Mouse (Mus musculus): ENCODE measurements at regions not wholly inside any gene's neighbourhood (a gene's known extent, or its start where the extent isn't known, plus 50 kb on each side); places are given as distances from the start of the nearest gene placed in this dataset.

DNA sequence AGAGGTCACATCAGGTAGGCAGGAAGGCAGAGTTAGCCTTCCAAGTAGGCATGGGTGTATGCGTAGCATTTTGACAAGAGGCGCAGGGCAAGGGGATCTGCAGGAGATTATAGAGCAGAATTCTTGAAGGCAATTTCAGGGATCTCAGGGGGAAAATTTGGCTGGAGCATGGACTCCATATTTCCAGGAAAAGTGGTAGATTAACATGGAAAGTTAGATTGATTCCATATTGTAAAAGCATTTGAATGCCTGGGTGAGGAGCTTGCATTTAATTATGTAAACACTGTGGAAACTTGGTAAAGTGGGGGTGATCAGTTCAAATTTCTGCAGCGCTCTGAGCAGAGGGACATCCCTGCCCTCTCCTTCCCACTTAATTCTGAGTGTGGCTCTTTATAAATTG, 146.7 kb downstream of the Pax3 start:
- no peak for ATAC-seq
- WGBS = 91% methylated on average over 3 of the region's 3 CpGs

DNA sequence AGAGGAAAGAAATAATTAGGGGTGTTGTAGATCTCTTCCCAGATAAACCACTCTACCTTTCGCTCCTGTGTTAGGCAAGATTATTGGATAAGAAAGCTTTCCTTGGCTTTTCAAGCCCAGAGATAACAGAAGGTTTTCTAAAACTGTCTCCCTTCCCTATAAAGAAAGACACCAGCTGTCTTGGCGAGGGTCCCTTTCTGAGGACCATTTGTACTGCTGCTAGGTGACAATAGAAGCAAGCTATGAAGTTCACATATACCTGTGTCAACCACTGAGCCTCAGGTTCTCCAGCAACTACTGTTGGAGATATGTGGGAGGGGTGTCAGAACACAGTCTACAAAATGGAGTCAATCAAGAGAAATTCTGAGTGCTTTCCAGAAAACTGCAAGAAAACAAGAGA, 164.6 kb downstream of the Pax3 start:
- Histone ChIP-seq H3K27me3 (replicated peaks; ENCODE audit: control insufficient read depth, insufficient read depth, low read length) (no peaks in the 10 kb centered on the region), H3K27ac (ENCODE audit: low read depth, low read length) (no peak overlapping the region), H3K9me3 (ENCODE audit: control insufficient read depth, low read length) (no peaks in the 10 kb centered on the region), H3K4me3 (ENCODE audit: low read length) (no peak overlapping the region), H3K36me3 (ENCODE audit: control insufficient read depth, insufficient read depth, low read length) (no peaks in the 10 kb centered on the region), H3K4me1 (ENCODE audit: control insufficient read depth, insufficient read depth, low read depth, low read length) (no peaks in the 10 kb centered on the region), H3K9ac (ENCODE audit: low read depth, low read length) (no peak overlapping the region), H3K4me2 (ENCODE audit: low read length) (no peak overlapping the region)
- no peak for ATAC-seq
- WGBS = 87% methylated on average over 2 of the region's 2 CpGs

More for the DNA sequence above, 146.7 kb downstream of the Pax3 start:
- Histone ChIP-seq H3K27ac (ENCODE audit: low read depth, low read length) (no peak overlapping the region), H3K4me3 (ENCODE audit: low read length) (no peak overlapping the region), H3K9me3 (ENCODE audit: control insufficient read depth, low read length) (no peaks in the 10 kb centered on the region), H3K36me3 (ENCODE audit: control insufficient read depth, insufficient read depth, low read length) (no peaks in the 10 kb centered on the region), H3K4me1 (ENCODE audit: control insufficient read depth, insufficient read depth, low read depth, low read length) (no peaks in the 10 kb centered on the region), H3K9ac (ENCODE audit: low read depth, low read length) (no peak overlapping the region), H3K4me2 (ENCODE audit: low read length) (no peak overlapping the region), H3K27me3 (replicated peaks; ENCODE audit: control insufficient read depth, insufficient read depth, low read length) (no peaks in the 10 kb centered on the region)

DNA sequence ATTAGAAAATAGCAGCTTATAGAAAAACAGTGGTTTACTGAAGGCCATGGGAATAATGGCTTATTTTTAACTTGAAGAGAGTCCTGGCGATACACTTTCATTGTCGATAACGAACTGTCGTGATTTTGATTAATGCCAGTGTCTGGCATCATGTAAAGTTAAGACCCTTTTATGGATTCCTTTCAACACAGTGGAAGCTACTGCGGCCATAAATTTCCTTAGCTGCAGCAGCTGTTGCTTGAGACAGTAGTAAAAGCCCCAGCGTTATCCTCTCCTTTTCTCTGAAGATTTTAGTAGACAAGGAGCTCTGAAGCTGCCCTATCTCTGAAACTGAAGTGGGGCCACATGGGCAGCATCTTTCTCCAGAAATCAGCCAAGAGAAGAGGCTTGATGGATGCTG, 175.2 kb downstream of the Pax3 start:
- H3K27me3 ChIP-seq (replicated peaks; ENCODE audit: control insufficient read depth, insufficient read depth, low read length) = no peaks in the 10 kb centered on the region
- no peak overlapping the region for H3K4me2 ChIP-seq (ENCODE audit: low read length)
- 0 out of 2 replicates have a peak, but pooled peaks cover 3% of the 10 kb centered on the region for H3K4me1 ChIP-seq (ENCODE audit: control insufficient read depth, insufficient read depth, low read depth, low read length)
- H3K36me3 ChIP-seq (ENCODE audit: control insufficient read depth, insufficient read depth, low read length) = no peaks in the 10 kb centered on the region
- ATAC-seq = no peak
- 57% methylated on average over 6 of the region's 6 CpGs for WGBS
- H3K27ac ChIP-seq (ENCODE audit: low read depth, low read length) = no peak overlapping the region
- no peak overlapping the region for H3K9ac ChIP-seq (ENCODE audit: low read depth, low read length)
- H3K9me3 ChIP-seq (ENCODE audit: control insufficient read depth, low read length) = no peaks in the 10 kb centered on the region
- H3K4me3 ChIP-seq (ENCODE audit: low read length) = no peak overlapping the region

- no peaks in the 10 kb centered on the region for H3K36me3 ChIP-seq (ENCODE audit: control insufficient read depth, insufficient read depth, low read length)
- H3K4me3 ChIP-seq (ENCODE audit: low read length) = no peak overlapping the region
- H3K9me3 ChIP-seq (ENCODE audit: control insufficient read depth, low read length) = no peaks in the 10 kb centered on the region
- no peaks in the 10 kb centered on the region for H3K27me3 ChIP-seq (replicated peaks; ENCODE audit: control insufficient read depth, insufficient read depth, low read length)
- 0 out of 2 replicates have a peak, but pooled peaks cover 7% of the 10 kb centered on the region for H3K4me1 ChIP-seq (ENCODE audit: control insufficient read depth, insufficient read depth, low read depth, low read length)
- H3K9ac ChIP-seq (ENCODE audit: low read depth, low read length) = no peak overlapping the region
- H3K27ac ChIP-seq (ENCODE audit: low read depth, low read length) = no peak overlapping the region
- ATAC-seq = no peak
- 84% methylated on average over 6 of the region's 6 CpGs for WGBS
- no peak overlapping the region for H3K4me2 ChIP-seq (ENCODE audit: low read length)
These were observed 175.9 kb downstream of the Pax3 start for GRCm38 (mm10) chr1:78021014-78021413.

DNA sequence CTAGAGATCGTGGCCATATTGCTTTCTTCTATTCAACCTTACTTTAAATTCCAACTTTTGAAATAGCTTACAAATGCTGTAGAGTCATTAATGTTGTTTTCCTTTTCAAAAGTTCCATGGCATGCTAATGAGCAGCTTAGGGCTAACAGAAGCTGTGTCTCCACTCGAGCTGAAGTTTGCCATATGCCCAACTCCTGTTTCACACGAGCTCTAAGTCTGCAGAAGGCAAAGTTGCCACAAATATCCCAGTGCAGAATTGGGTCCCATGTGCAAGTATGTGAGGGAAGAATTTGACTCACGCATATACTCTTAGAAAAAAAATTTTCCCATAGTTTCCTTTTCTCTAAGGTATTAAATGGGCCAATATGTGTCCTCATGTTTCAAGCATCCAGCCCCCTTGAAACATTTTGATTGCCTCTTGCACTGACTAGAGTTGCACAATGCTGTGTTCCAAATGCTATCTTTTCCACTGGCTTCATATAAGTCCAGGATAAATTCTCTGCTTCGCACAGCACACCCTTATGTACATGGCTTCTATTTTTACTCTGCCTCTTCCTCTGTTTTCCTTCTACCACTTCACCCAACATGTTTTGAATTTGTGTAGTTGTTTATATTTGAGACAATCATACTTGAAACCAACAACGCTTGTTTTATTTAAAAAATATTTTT, 178.9 kb downstream of the Pax3 start:
- Histone ChIP-seq H3K36me3 (ENCODE audit: control insufficient read depth, insufficient read depth, low read length) (no peaks in the 10 kb centered on the region), H3K27me3 (replicated peaks; ENCODE audit: control insufficient read depth, insufficient read depth, low read length) (no peaks in the 10 kb centered on the region), H3K4me3 (ENCODE audit: low read length) (no peak overlapping the region), H3K9ac (ENCODE audit: low read depth, low read length) (no peak overlapping the region), H3K27ac (ENCODE audit: low read depth, low read length) (no peak overlapping the region), H3K9me3 (ENCODE audit: control insufficient read depth, low read length) (no peaks in the 10 kb centered on the region), H3K4me1 (ENCODE audit: control insufficient read depth, insufficient read depth, low read depth, low read length) (0 out of 2 replicates have a peak, but pooled peaks cover 7% of the 10 kb centered on the region), H3K4me2 (ENCODE audit: low read length) (no peak overlapping the region)
- whole genome bisulfite sequencing = 74% methylated on average over 6 of the region's 6 CpGs
- ATAC-seq = no peak

DNA sequence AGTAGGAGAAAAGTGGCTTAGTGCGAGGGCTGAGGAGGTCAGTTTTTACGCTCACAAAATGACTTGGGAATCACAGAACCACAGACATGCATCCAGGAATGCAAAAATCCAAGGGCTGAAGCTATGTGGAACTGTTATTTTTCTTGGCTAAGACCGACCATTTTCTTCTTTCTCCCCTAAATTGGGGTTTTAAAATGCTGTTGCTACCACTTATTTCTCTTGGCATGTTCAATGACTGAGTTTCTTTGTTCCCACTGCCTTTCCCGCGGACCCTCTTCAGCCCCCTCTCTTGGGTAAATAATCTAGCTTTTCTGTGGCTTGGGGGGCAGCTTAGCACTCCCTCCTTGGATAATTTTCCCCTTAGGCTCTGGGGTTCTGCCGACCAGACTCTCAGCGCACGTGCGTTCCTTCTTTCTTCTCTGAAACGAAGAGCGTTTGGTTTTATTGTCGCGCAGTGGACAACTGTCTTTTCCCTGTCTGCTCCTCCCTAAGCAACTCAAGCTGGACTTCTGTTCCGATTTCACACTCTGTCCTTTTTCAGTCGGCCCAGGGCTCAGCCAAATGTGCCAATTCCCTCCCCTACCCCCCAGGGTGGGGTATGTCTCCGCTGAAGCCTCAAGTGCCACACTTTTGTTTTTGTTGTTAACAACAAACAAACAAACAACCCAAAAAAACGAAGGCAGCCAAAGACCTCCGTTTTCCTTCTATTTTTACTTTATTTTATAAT, 180.2 kb downstream of the Pax3 start:
- Histone ChIP-seq H3K27ac (ENCODE audit: low read depth, low read length) (no peak overlapping the region), H3K4me2 (ENCODE audit: low read length) (peak overlapping the region; percentile 51), H3K4me1 (ENCODE audit: control insufficient read depth, insufficient read depth, low read depth, low read length) (0 out of 2 replicates have a peak, but pooled peaks cover 7% of the 10 kb centered on the region), H3K4me3 (ENCODE audit: low read length) (peak overlapping the region; percentile 20), H3K9ac (ENCODE audit: low read depth, low read length) (no peak overlapping the region), H3K27me3 (replicated peaks; ENCODE audit: control insufficient read depth, insufficient read depth, low read length) (no peaks in the 10 kb centered on the region), H3K9me3 (ENCODE audit: control insufficient read depth, low read length) (no peaks in the 10 kb centered on the region), H3K36me3 (ENCODE audit: control insufficient read depth, insufficient read depth, low read length) (no peaks in the 10 kb centered on the region)
- 32% methylated on average over 18 of the region's 18 CpGs for WGBS
- no peak for ATAC-seq

DNA sequence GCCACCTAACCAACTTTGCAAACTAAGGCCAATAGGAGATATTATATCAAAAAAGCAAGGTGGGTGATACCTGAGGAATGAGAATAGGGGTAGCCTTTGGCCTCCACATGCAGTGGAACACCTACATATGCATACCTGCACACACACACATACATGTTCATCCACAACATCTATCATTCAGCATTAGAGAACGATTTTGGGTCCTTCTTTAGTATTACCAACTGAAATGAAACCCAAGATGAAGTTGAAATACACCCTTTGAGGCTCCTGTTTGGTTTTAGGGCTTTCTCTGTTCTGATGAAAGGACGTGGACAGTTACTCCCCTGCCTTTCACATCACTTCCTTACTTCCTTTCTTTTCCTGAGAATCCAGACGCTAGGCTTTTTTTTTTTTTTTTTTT, 180.9 kb downstream of the Pax3 start:
- no peak for ATAC-seq
- WGBS = 41% methylated on average over 3 of the region's 3 CpGs
- Histone ChIP-seq H3K9ac (ENCODE audit: low read depth, low read length) (no peak overlapping the region), H3K36me3 (ENCODE audit: control insufficient read depth, insufficient read depth, low read length) (no peaks in the 10 kb centered on the region), H3K4me2 (ENCODE audit: low read length) (no peak overlapping the region), H3K4me3 (ENCODE audit: low read length) (no peak overlapping the region), H3K4me1 (ENCODE audit: control insufficient read depth, insufficient read depth, low read depth, low read length) (0 out of 2 replicates have a peak, but pooled peaks cover 7% of the 10 kb centered on the region), H3K27ac (ENCODE audit: low read depth, low read length) (no peak overlapping the region), H3K9me3 (ENCODE audit: control insufficient read depth, low read length) (no peaks in the 10 kb centered on the region), H3K27me3 (replicated peaks; ENCODE audit: control insufficient read depth, insufficient read depth, low read length) (no peaks in the 10 kb centered on the region; the same call in 1 of the 2 replicates)

- no peak overlapping the region for H3K4me3 ChIP-seq (ENCODE audit: low read length)
- H3K27ac ChIP-seq (ENCODE audit: low read depth, low read length) = no peak overlapping the region
- no peak overlapping the region for H3K4me2 ChIP-seq (ENCODE audit: low read length)
- no peaks in the 10 kb centered on the region for H3K9me3 ChIP-seq (ENCODE audit: control insufficient read depth, low read length)
- WGBS = 10% methylated on average over 3 of the region's 3 CpGs
- no peak overlapping the region for H3K9ac ChIP-seq (ENCODE audit: low read depth, low read length)
- H3K27me3 ChIP-seq (replicated peaks; ENCODE audit: control insufficient read depth, insufficient read depth, low read length) = no peaks in the 10 kb centered on the region; the same call in 1 of the 2 replicates
- H3K4me1 ChIP-seq (ENCODE audit: control insufficient read depth, insufficient read depth, low read depth, low read length) = 0 out of 2 replicates have a peak, but pooled peaks cover 7% of the 10 kb centered on the region
- ATAC-seq = no peak
- no peaks in the 10 kb centered on the region for H3K36me3 ChIP-seq (ENCODE audit: control insufficient read depth, insufficient read depth, low read length)
These were observed 183.5 kb downstream of the Pax3 start for GRCm38 (mm10) chr1:78013396-78013795.

- no peak overlapping the region for H3K9ac ChIP-seq (ENCODE audit: low read depth, low read length)
- no peak overlapping the region for H3K4me3 ChIP-seq (ENCODE audit: low read length)
- no peaks in the 10 kb centered on the region; the same call in 1 of the 2 replicates for H3K27me3 ChIP-seq (replicated peaks; ENCODE audit: control insufficient read depth, insufficient read depth, low read length)
- H3K4me2 ChIP-seq (ENCODE audit: low read length) = 0 out of 2 replicates have a peak overlapping the region, but pooled peaks have one; percentile 4
- 26% methylated on average over 16 of the region's 16 CpGs for WGBS
- H3K9me3 ChIP-seq (ENCODE audit: control insufficient read depth, low read length) = no peaks in the 10 kb centered on the region
- no peak for ATAC-seq
- no peaks in the 10 kb centered on the region for H3K36me3 ChIP-seq (ENCODE audit: control insufficient read depth, insufficient read depth, low read length)
- H3K4me1 ChIP-seq (ENCODE audit: control insufficient read depth, insufficient read depth, low read depth, low read length) = no peaks in the 10 kb centered on the region
- H3K27ac ChIP-seq (ENCODE audit: low read depth, low read length) = no peak overlapping the region
These were observed 188.0 kb downstream of the Pax3 start for GRCm38 (mm10) chr1:78008811-78009410.
